Mouse (Mus musculus) ES-Bruce4 (cell line): Measurements from ENCODE around the gene Slc9a3r1. TPM values are rescaled to one million over a fixed set of nuclear protein-coding genes. Genes with fewer than 3 reads are reported as not detected.

Experiments used
- H3K27ac ChIP-seq: 2 replicates; pipeline ENCODE4 v1.5.1; 2012; ENCODE audit warnings: low read length, inconsistent platforms; ENCODE audit not compliant: insufficient read depth
- H3K27me3 ChIP-seq: 2 replicates; pipeline ENCODE4 v1.6.1; 2012; ENCODE audit warnings: mild to moderate bottlenecking, low read length, inconsistent platforms; ENCODE audit not compliant: control insufficient read depth, poor library complexity, insufficient read depth, severe bottlenecking
- H3K36me3 ChIP-seq: 2 replicates; pipeline ENCODE4 v1.6.1; 2012; ENCODE audit warnings: inconsistent platforms, mild to moderate bottlenecking, low read length, moderate library complexity; ENCODE audit not compliant: control insufficient read depth, poor library complexity, insufficient read depth, severe bottlenecking
- H3K4me1 ChIP-seq: one replicate; pipeline ENCODE4 v1.8.1; 2011; ENCODE audit warnings: low read length; ENCODE audit not compliant: control insufficient read depth, insufficient read depth
- H3K4me3 ChIP-seq: 2 replicates; pipeline ENCODE4 v1.5.1; 2011; ENCODE audit warnings: low read depth, mild to moderate bottlenecking, low read length
- H3K9ac ChIP-seq: 2 replicates; pipeline ENCODE4 v1.6.1; 2012; ENCODE audit warnings: low read depth, mild to moderate bottlenecking, inconsistent platforms; ENCODE audit not compliant: poor library complexity, severe bottlenecking
- H3K9me3 ChIP-seq: replicated peaks from 2 replicates; pipeline ENCODE4 v1.6.1; 2012; ENCODE audit warnings: mild to moderate bottlenecking, low read length, inconsistent platforms; ENCODE audit not compliant: control insufficient read depth, poor library complexity, insufficient read depth, severe bottlenecking
- CTCF ChIP-seq: IDR thresholded peaks from one replicate; pipeline ENCODE4 v1.8.1; 2011; ENCODE audit warnings: low read depth, low read length
- EP300 ChIP-seq: IDR thresholded peaks from 2 replicates; pipeline ENCODE4 v1.6.1; 2011; ENCODE audit warnings: low read depth, low read length; ENCODE audit not compliant: insufficient read depth
- POLR2A ChIP-seq: IDR thresholded peaks from one replicate; pipeline ENCODE4 v1.8.1; 2011; ENCODE audit warnings: low read length; ENCODE audit not compliant: insufficient read depth
- polyA plus RNA-seq: library from polyadenylated mRNA; stranded (reverse); fragments of >200 nt; gene quantifications from 2 replicates; pipeline ENCODE4 v1.2.4, GENCODE M21; 2011; ENCODE audit warnings: low read depth; ENCODE audit not compliant: missing spikeins, insufficient read depth, insufficient read length

Gene Slc9a3r1
- polyA plus RNA-seq, 1 experiment = 73.2 TPM

GRCm38 (mm10) chr11:115202316-115202715 is 39.2 kb downstream of the Slc9a3r1 start:
- no peak overlapping the region for H3K9ac ChIP-seq
- H3K4me1 ChIP-seq = no peaks in the 10 kb centered on the region
- H3K36me3 ChIP-seq = no peaks in the 10 kb centered on the region
- no peaks in the 10 kb centered on the region for H3K27me3 ChIP-seq
- no peak for TF ChIP-seq POLR2A
- peak; percentile 93 for TF ChIP-seq CTCF
- H3K9me3 ChIP-seq = no peaks in the 10 kb centered on the region
- H3K27ac ChIP-seq = no peak overlapping the region
- H3K4me3 ChIP-seq = no peak overlapping the region

DNA sequence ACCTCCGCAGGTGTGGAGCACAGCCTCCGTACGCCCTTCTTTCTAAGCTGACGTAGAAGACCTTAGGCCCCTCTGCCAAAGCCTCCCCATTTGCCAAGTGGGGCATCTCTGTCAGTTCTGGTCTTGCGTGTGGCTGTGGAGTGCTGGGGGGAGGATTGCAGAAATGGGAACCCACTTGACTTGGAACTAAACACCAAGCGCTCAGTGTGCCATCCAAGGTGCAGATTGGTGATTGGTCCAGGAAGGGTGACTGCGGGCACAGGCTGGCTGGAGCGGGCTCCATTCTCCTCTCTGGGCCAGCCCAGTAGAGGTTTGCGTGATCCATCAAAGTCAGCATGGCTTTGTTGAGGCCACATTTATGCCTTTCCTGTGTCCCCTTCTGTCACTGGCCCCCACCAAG is 39.6 kb downstream of the Slc9a3r1 start:
- TF ChIP-seq POLR2A = no peak
- TF ChIP-seq CTCF = no peak
- no peak for TF ChIP-seq EP300
- H3K27ac ChIP-seq = no peak overlapping the region
- H3K4me1 ChIP-seq = no peaks in the 10 kb centered on the region
- H3K4me3 ChIP-seq = no peak overlapping the region
- no peak overlapping the region for H3K9ac ChIP-seq
- no peaks in the 10 kb centered on the region for H3K9me3 ChIP-seq
- no peaks in the 10 kb centered on the region for H3K36me3 ChIP-seq
- H3K27me3 ChIP-seq = no peaks in the 10 kb centered on the region

DNA sequence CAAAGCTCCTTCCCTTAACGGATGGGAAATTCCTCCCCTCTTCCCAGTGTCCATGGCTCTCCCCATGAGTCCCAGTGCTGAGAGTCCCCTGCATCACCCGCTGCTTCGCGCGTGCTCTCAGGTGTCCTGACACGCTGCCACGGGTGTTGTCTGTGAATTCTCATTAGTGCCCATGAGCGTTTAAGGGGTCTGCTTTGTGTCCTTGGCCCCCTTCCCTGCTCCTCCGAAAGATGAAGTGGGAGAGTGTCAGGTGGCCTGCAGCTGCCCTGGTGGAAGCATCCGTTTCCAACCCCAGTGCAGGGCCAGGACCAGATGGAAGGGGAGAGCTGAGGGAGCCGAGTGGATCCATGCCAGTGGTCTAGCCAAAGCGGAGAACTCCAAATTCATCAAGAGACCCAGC is 45.0 kb downstream of the Slc9a3r1 start:
- no peak overlapping the region for H3K9ac ChIP-seq
- no peak overlapping the region for H3K4me3 ChIP-seq
- no peaks in the 10 kb centered on the region for H3K27me3 ChIP-seq
- peaks cover 2% of the 10 kb centered on the region for H3K4me1 ChIP-seq
- TF ChIP-seq EP300 (no peak), POLR2A (no peak), CTCF (no peak)
- H3K27ac ChIP-seq = no peak overlapping the region
- no peaks in the 10 kb centered on the region for H3K9me3 ChIP-seq
- no peaks in the 10 kb centered on the region for H3K36me3 ChIP-seq

GRCm38 (mm10) chr11:115208776-115209732 is 45.9 kb downstream of the Slc9a3r1 start:
- Histone ChIP-seq H3K4me1 (peaks cover 2% of the 10 kb centered on the region), H3K36me3 (no peaks in the 10 kb centered on the region), H3K9me3 (no peaks in the 10 kb centered on the region), H3K9ac (0 out of 2 replicates have a peak overlapping the region, but pooled peaks have one; percentile 8), H3K4me3 (no peak overlapping the region), H3K27ac (no peak overlapping the region), H3K27me3 (no peaks in the 10 kb centered on the region)
- TF ChIP-seq POLR2A = no peak
- no peak for TF ChIP-seq CTCF
- no peak for TF ChIP-seq EP300

- Histone ChIP-seq H3K4me3 (no peak overlapping the region), H3K36me3 (no peaks in the 10 kb centered on the region), H3K27ac (no peak overlapping the region), H3K27me3 (no peaks in the 10 kb centered on the region), H3K9me3 (no peaks in the 10 kb centered on the region), H3K4me1 (peaks cover 2% of the 10 kb centered on the region), H3K9ac (no peak overlapping the region)
- TF ChIP-seq CTCF (no peak), EP300 (no peak), POLR2A (no peak)
These were observed 46.8 kb downstream of the Slc9a3r1 start for GRCm38 (mm10) chr11:115209958-115210357.

- Histone ChIP-seq H3K27me3 (no peaks in the 10 kb centered on the region), H3K4me3 (no peak overlapping the region), H3K4me1 (peaks cover 2% of the 10 kb centered on the region), H3K9me3 (no peaks in the 10 kb centered on the region), H3K27ac (no peak overlapping the region), H3K9ac (no peak overlapping the region), H3K36me3 (no peaks in the 10 kb centered on the region)
- TF ChIP-seq POLR2A = no peak
- no peak for TF ChIP-seq EP300
- no peak for TF ChIP-seq CTCF
These were observed 49.0 kb downstream of the Slc9a3r1 start for GRCm38 (mm10) chr11:115212116-115212515.
